Mouse (Mus musculus) embryonic fibroblast, embryonic 13.5 days (primary cell): ENCODE results near the gene Timm13.

Source experiments
- CTCF ChIP-seq: IDR thresholded peaks from 2 replicates; pipeline ENCODE4 v1.5.1; 2011; ENCODE audit warnings: mild to moderate bottlenecking, control low read depth, low read length, moderate library complexity, borderline replicate concordance; ENCODE audit not compliant: insufficient read depth
- POLR2A ChIP-seq: IDR thresholded peaks from 2 replicates; pipeline ENCODE4 v1.6.1; 2011; ENCODE audit warnings: low read depth, mild to moderate bottlenecking, control low read depth, low read length, moderate library complexity

DNA sequence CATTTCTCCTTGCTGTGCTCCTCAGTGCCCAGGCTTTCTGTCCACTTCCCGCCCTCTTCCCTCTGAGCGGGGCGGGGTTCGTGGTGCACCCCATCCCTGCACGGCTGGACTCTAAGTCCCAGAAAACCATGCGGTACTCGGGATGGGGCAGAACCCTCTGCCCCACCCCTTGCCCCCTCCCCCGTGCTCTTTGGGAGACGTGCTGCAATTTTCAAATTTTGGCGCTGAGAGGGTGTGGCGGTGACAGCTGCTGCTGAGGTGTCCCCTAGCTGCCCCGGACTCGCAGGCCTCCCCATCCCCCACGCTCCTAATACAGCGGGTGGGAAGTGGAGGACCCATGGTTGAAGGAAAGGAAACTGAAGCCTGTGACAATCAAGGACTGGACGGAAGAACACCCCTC, 21.2 kb upstream of the Timm13 start:
- no peak for TF ChIP-seq CTCF
- TF ChIP-seq POLR2A: no peak
